Mouse (Mus musculus) midbrain, embryonic 14.5 days (tissue): ENCODE measurements around the gene S100b. TPM values are rescaled to one million over a fixed set of nuclear protein-coding genes. Genes with fewer than 3 reads are reported as not detected.

Experiments
- ATAC-seq: fragments of 200-750 bp; cut with Nextera tagmentation; 2 replicates; pipeline ENCODE4 v1.8.0; 2017; ENCODE audit warnings: moderate number of reproducible peaks, moderate library complexity; ENCODE audit not compliant: low FRiP score, low TSS enrichment
- DNase-seq: peaks from one replicate; pipeline ENCODE4 v3.0.0-alpha.2; 2015
- H3K27ac ChIP-seq: fragments of 300-500 bp; sonication (generic); replicated peaks from 2 replicates; pipeline ENCODE4 v1.5.1; 2014; ENCODE audit warnings: mild to moderate bottlenecking, low read depth, low read length, moderate library complexity
- H3K27me3 ChIP-seq: fragments of 300-500 bp; sonication (generic); 2 replicates; pipeline ENCODE4 v1.6.1; 2014; ENCODE audit warnings: low read length, control low read depth, mixed read lengths; ENCODE audit not compliant: control insufficient read depth, insufficient read depth
- H3K36me3 ChIP-seq: fragments of 300-500 bp; sonication (generic); 2 replicates; pipeline ENCODE4 v1.6.1; 2014; ENCODE audit warnings: low read length, control low read depth; ENCODE audit not compliant: control insufficient read depth, insufficient read depth
- H3K4me1 ChIP-seq: fragments of 300-500 bp; sonication (generic); 2 replicates; pipeline ENCODE4 v1.6.1; 2014; ENCODE audit warnings: mild to moderate bottlenecking, antibody characterized with exemption, low read length, control low read depth; ENCODE audit not compliant: control insufficient read depth, insufficient read depth
- H3K4me2 ChIP-seq: fragments of 300-500 bp; sonication (generic); 2 replicates; pipeline ENCODE4 v1.6.1; 2014; ENCODE audit warnings: mild to moderate bottlenecking, low read length, moderate library complexity
- H3K4me3 ChIP-seq: fragments of 300-500 bp; sonication (generic); replicated peaks from 2 replicates; pipeline ENCODE4 v1.5.1; 2014; ENCODE audit warnings: low read depth, low read length
- H3K9ac ChIP-seq: fragments of 300-500 bp; sonication (generic); replicated peaks from 2 replicates; pipeline ENCODE4 v1.6.1; 2014; ENCODE audit warnings: mild to moderate bottlenecking, low read length, moderate library complexity
- H3K9me3 ChIP-seq: fragments of 300-500 bp; sonication (generic); 2 replicates; pipeline ENCODE4 v1.6.1; 2016; ENCODE audit warnings: low read length, control low read depth, mixed read lengths; ENCODE audit not compliant: control insufficient read depth
- WGBS: fragments of 180-500 bp; shearing (Covaris S2); extraction: QIAGEN DNeasy Blood & Tissue Kit; methylation state at CpG from one replicate; pipeline ENCODE4 v1.1.7; 2014; 5-methylcytosine and 5-hydroxymethylcytosine counted together
- polyA plus RNA-seq: library from polyadenylated mRNA; unstranded; fragments of >200 nt; fragmentation: Nextera tagmentation; extraction: Ambion mirVana; gene quantifications from 2 replicates; pipeline ENCODE4 v1.2.1, GENCODE M21; 2014

The S100b gene
- polyA plus RNA-seq, 1 experiment from 2014 or later: 1.1 TPM

- no peaks in the 10 kb centered on the region for H3K27me3 ChIP-seq
- DNase-seq (peak; percentile 46), ATAC-seq (no peak)
- H3K9me3 ChIP-seq: no peaks in the 10 kb centered on the region
- H3K4me2 ChIP-seq: no peak overlapping the region
- whole genome bisulfite sequencing: 57% methylated on average over 8 of the region's 8 CpGs
- no peaks in the 10 kb centered on the region for H3K4me1 ChIP-seq
- no peak overlapping the region for H3K4me3 ChIP-seq
- H3K36me3 ChIP-seq: peaks cover 94% of the 10 kb centered on the region
- H3K27ac ChIP-seq: no peak overlapping the region
- no peak overlapping the region for H3K9ac ChIP-seq
These were observed 17.6 kb downstream of the S100b start for GRCm38 (mm10) chr10:76271238-76271637.

GRCm38 (mm10) chr10:76275256-76275655 lies 21.6 kb downstream of the S100b start:
- 82% methylated on average over 10 of the region's 10 CpGs for WGBS
- ATAC-seq (no peak), DNase-seq (no peak)
- H3K9me3 ChIP-seq: no peaks in the 10 kb centered on the region
- H3K4me2 ChIP-seq: no peak overlapping the region
- no peak overlapping the region for H3K4me3 ChIP-seq
- no peaks in the 10 kb centered on the region for H3K27me3 ChIP-seq
- no peak overlapping the region for H3K27ac ChIP-seq
- no peak overlapping the region for H3K9ac ChIP-seq
- H3K36me3 ChIP-seq: peaks cover 92% of the 10 kb centered on the region
- no peaks in the 10 kb centered on the region for H3K4me1 ChIP-seq

DNA sequence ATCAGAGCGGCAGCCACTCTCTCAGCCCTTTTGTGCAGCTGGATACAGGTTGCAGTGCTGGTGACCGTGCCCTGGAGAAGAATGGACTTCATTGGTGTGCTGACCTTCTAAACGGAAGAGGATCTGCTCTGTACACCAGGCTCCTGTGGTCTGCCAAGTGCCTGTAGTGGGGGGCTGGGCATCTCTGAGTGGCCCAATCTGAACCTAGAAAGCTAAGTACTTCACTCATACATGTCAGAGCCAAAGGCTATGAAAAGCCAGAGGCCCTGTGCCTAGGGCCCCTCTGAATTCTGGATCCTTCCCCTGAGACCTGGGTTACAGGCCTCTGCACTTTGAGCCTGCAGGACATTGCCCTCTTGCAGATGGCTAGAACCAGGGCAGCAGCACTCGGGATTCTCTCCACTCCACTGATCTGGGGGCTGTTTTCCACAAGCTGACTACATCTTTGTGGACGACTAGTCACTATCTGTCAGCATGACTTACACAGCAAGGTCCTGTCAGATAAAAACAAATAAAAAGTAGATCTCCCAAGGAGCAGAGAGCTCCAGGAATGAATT lies 25.0 kb downstream of the S100b start:
- WGBS: 66% methylated on average over 5 of the region's 5 CpGs
- Histone ChIP-seq H3K36me3 (peaks cover 91% of the 10 kb centered on the region), H3K4me2 (no peak overlapping the region), H3K9me3 (no peaks in the 10 kb centered on the region), H3K27ac (no peak overlapping the region), H3K4me1 (no peaks in the 10 kb centered on the region), H3K27me3 (no peaks in the 10 kb centered on the region), H3K9ac (no peak overlapping the region), H3K4me3 (no peak overlapping the region)
- no peak for ATAC-seq
- no peak for DNase-seq

GRCm38 (mm10) chr10:76288268-76288993 lies 34.8 kb downstream of the S100b start:
- no peaks in the 10 kb centered on the region for H3K4me1 ChIP-seq
- H3K4me2 ChIP-seq: no peak overlapping the region
- no peak overlapping the region for H3K9ac ChIP-seq
- peaks cover 97% of the 10 kb centered on the region for H3K36me3 ChIP-seq
- H3K27me3 ChIP-seq: no peaks in the 10 kb centered on the region
- no peak overlapping the region for H3K27ac ChIP-seq
- ATAC-seq: no peak
- H3K4me3 ChIP-seq: no peak overlapping the region
- no peaks in the 10 kb centered on the region for H3K9me3 ChIP-seq
- no peak for DNase-seq
- WGBS: 85% methylated on average over 11 of the region's 11 CpGs

DNA sequence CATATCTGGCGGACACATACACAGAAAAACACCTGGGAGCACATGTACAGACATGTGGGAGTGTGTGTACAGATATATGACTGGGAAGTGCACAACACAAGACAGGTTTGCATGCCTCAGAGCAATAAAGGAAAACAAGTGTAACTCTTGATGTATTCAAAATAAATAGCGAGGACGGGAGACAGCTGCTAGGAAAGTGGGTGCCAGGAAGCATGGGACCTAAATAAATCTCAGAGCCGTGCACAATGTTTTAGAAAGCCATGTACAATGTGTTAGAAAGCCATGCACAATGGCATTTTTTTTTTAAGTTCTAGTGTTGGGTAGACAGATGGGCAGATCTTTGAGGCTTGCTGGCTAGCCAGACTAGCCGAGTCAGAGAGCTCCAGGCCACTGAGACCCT lies 35.4 kb downstream of the S100b start:
- Histone ChIP-seq H3K4me3 (no peak overlapping the region), H3K27me3 (no peaks in the 10 kb centered on the region), H3K9me3 (no peaks in the 10 kb centered on the region), H3K9ac (no peak overlapping the region), H3K36me3 (peaks cover 97% of the 10 kb centered on the region), H3K4me1 (no peaks in the 10 kb centered on the region), H3K4me2 (no peak overlapping the region), H3K27ac (no peak overlapping the region)
- ATAC-seq (no peak), DNase-seq (no peak)
- 93% methylated on average over 5 of the region's 5 CpGs for WGBS

- WGBS: 87% methylated on average over 3 of the region's 3 CpGs
- ATAC-seq (no peak), DNase-seq (no peak)
- Histone ChIP-seq H3K27me3 (no peaks in the 10 kb centered on the region), H3K4me1 (no peaks in the 10 kb centered on the region), H3K4me3 (no peak overlapping the region), H3K36me3 (peaks cover 97% of the 10 kb centered on the region), H3K4me2 (no peak overlapping the region), H3K27ac (no peak overlapping the region), H3K9ac (no peak overlapping the region), H3K9me3 (no peaks in the 10 kb centered on the region)
These were observed 36.5 kb downstream of the S100b start for GRCm38 (mm10) chr10:76289936-76290671.

- 93% methylated on average over 4 of the region's 4 CpGs for WGBS
These were observed 39.6 kb downstream of the S100b start for GRCm38 (mm10) chr10:76293222-76293621.

GRCm38 (mm10) chr10:76300133-76300532 lies 46.5 kb downstream of the S100b start:
- H3K27ac ChIP-seq: no peak overlapping the region
- H3K4me1 ChIP-seq: no peaks in the 10 kb centered on the region
- no peak overlapping the region for H3K4me2 ChIP-seq
- no peaks in the 10 kb centered on the region for H3K9me3 ChIP-seq
- no peak overlapping the region for H3K4me3 ChIP-seq
- ATAC-seq (no peak), DNase-seq (no peak)
- peaks cover 70% of the 10 kb centered on the region for H3K36me3 ChIP-seq
- no peak overlapping the region for H3K9ac ChIP-seq
- 90% methylated on average over 5 of the region's 5 CpGs for WGBS
- no peaks in the 10 kb centered on the region for H3K27me3 ChIP-seq

More at GRCm38 (mm10) chr10:76293222-76293621, 39.6 kb downstream of the S100b start:
- no peak overlapping the region for H3K9ac ChIP-seq
- H3K4me2 ChIP-seq: no peak overlapping the region
- no peaks in the 10 kb centered on the region for H3K9me3 ChIP-seq
- no peak overlapping the region for H3K4me3 ChIP-seq
- DNase-seq (no peak), ATAC-seq (no peak)
- peaks cover 91% of the 10 kb centered on the region for H3K36me3 ChIP-seq
- no peak overlapping the region for H3K27ac ChIP-seq
- no peaks in the 10 kb centered on the region for H3K4me1 ChIP-seq
- no peaks in the 10 kb centered on the region for H3K27me3 ChIP-seq
